Mouse (Mus musculus) midbrain, embryonic 16.5 days (tissue): ENCODE data around the gene Abt1. TPM values are rescaled to one million over a fixed set of nuclear protein-coding genes. Genes with fewer than 3 reads are reported as not detected.

Experiments
- ATAC-seq: fragments of 200-750 bp; cut with Nextera tagmentation; 2 replicates; pipeline ENCODE4 v1.8.0; 2017; ENCODE audit warnings: moderate TSS enrichment
- H3K27ac ChIP-seq: fragments of 300-500 bp; sonication (generic); 2 replicates; pipeline ENCODE4 v1.5.1; 2014; ENCODE audit warnings: mild to moderate bottlenecking, low read length, mixed read lengths
- H3K27me3 ChIP-seq: fragments of 300-500 bp; sonication (generic); 2 replicates; pipeline ENCODE4 v1.6.1; 2014; ENCODE audit warnings: low read depth, low read length, mixed read lengths; ENCODE audit not compliant: control insufficient read depth, insufficient read depth
- H3K36me3 ChIP-seq: fragments of 300-500 bp; sonication (generic); 2 replicates; pipeline ENCODE4 v1.6.1; 2014; ENCODE audit warnings: mild to moderate bottlenecking, low read length, moderate library complexity, mixed read lengths; ENCODE audit not compliant: control insufficient read depth, insufficient read depth
- H3K4me1 ChIP-seq: fragments of 300-500 bp; sonication (generic); 2 replicates; pipeline ENCODE4 v1.6.1; 2014; ENCODE audit warnings: mild to moderate bottlenecking, low read length, mixed read lengths; ENCODE audit not compliant: control insufficient read depth, insufficient read depth
- H3K4me2 ChIP-seq: fragments of 300-500 bp; sonication (generic); 2 replicates; pipeline ENCODE4 v1.6.1; 2014; ENCODE audit warnings: mild to moderate bottlenecking, low read length, mixed read lengths
- H3K4me3 ChIP-seq: fragments of 300-500 bp; sonication (generic); 2 replicates; pipeline ENCODE4 v1.5.1; 2014; ENCODE audit warnings: low read depth, mild to moderate bottlenecking, low read length, moderate library complexity, mixed read lengths
- H3K9ac ChIP-seq: fragments of 300-500 bp; sonication (generic); 2 replicates; pipeline ENCODE4 v1.6.1; 2014; ENCODE audit warnings: low read depth, low read length, mixed read lengths
- H3K9me3 ChIP-seq: fragments of 300-500 bp; sonication (generic); replicated peaks from 2 replicates; pipeline ENCODE4 v1.6.1; 2014; ENCODE audit warnings: mild to moderate bottlenecking, low read length, mixed read lengths; ENCODE audit not compliant: control insufficient read depth, poor library complexity, severe bottlenecking
- WGBS: fragments of 180-500 bp; shearing (Covaris S2); extraction: QIAGEN DNeasy Blood & Tissue Kit; methylation state at CpG from one replicate; pipeline ENCODE4 v1.1.7; 2014; 5-methylcytosine and 5-hydroxymethylcytosine counted together
- polyA plus RNA-seq: library from polyadenylated mRNA; unstranded; fragments of >200 nt; fragmentation: Nextera tagmentation; extraction: Ambion mirVana; gene quantifications from 2 replicates; pipeline ENCODE4 v1.2.1, GENCODE M21; 2015

Abt1 gene
- polyA plus RNA-seq, 1 experiment from 2014 or later: 9.1 TPM

GRCm38 (mm10) chr13:23368583-23369420 is 54.9 kb downstream of the Abt1 start, which contains the start of gene Zfp322a:
TSS of gene Zfp322a (minus strand) at chr13:23369208.
- peaks cover 29% of the 10 kb centered on the region for H3K4me1 ChIP-seq
- peak within 1 kb of the TSS; percentile 93 for H3K4me2 ChIP-seq
- peak within 1 kb of the TSS; percentile 89 for H3K9ac ChIP-seq
- no peaks in the 10 kb centered on the region for H3K27me3 ChIP-seq
- no peaks in the 10 kb centered on the region for H3K9me3 ChIP-seq
- peak within 1 kb of the TSS; percentile 95 for H3K27ac ChIP-seq
- under 1% methylated on average over 55 of the region's 55 CpGs for WGBS
- ATAC-seq: peak; percentile 100
- H3K4me3 ChIP-seq: peak within 1 kb of the TSS; percentile 77
- 0 out of 2 replicates have a peak, but pooled peaks cover 3% of the 10 kb centered on the region for H3K36me3 ChIP-seq

Other genes starting within 250 kb of the Abt1 start
- gene Vmn1r220, start 235.9 kb downstream of the Abt1 start, polyA plus RNA-seq: not detected in 2 replicates
- gene Vmn1r221, start 209.7 kb downstream of the Abt1 start, polyA plus RNA-seq: not detected in 2 replicates
- gene Vmn1r222, start 187.9 kb downstream of the Abt1 start, polyA plus RNA-seq: not detected in 2 replicates
- gene Vmn1r223, start 176.7 kb downstream of the Abt1 start, polyA plus RNA-seq: not detected in 2 replicates
- gene Zfp322a, start 54.7 kb downstream of the Abt1 start, polyA plus RNA-seq: 55.5 and 57.4 TPM in 2 replicates
- 0.10 and 0.31 TPM in 2 replicates for gene Btn1a1, start 42.0 kb upstream of the Abt1 start, polyA plus RNA-seq
- gene Btn2a2, start 65.0 kb upstream of the Abt1 start, polyA plus RNA-seq: 0.15 TPM in 1 of 2 replicates, not detected in the other
- 1.5 and 3.0 TPM in 2 replicates for gene Hist1h4h, start 107.2 kb upstream of the Abt1 start, polyA plus RNA-seq
- not detected in 2 replicates for gene Hist1h2af, start 110.0 kb upstream of the Abt1 start, polyA plus RNA-seq
- gene Hist1h3g, start 111.6 kb upstream of the Abt1 start, polyA plus RNA-seq: not detected in 2 replicates
- 0.27 TPM in 1 of 2 replicates, not detected in the other for gene Hist1h2bh, start 119.5 kb upstream of the Abt1 start, polyA plus RNA-seq
- not detected in 2 replicates for gene Hist1h3f, start 120.2 kb upstream of the Abt1 start, polyA plus RNA-seq
- not detected in 2 replicates for gene Hist1h4f, start 127.8 kb upstream of the Abt1 start, polyA plus RNA-seq
- gene Hist1h1d, start 129.4 kb upstream of the Abt1 start, polyA plus RNA-seq: 0.07 TPM in 1 of 2 replicates, not detected in the other
- gene Hist1h3e, start 138.5 kb upstream of the Abt1 start, polyA plus RNA-seq: 1.0 and 1.4 TPM in 2 replicates
- gene Hist1h2ae, start 147.4 kb upstream of the Abt1 start, polyA plus RNA-seq: 7.7 and 11.6 TPM in 2 replicates
- 0.36 and 0.86 TPM in 2 replicates for gene Hist1h2bg, start 147.5 kb upstream of the Abt1 start, polyA plus RNA-seq
- gene Hist1h2bf, start 150.3 kb upstream of the Abt1 start, polyA plus RNA-seq: not detected in 2 replicates
- not detected in 2 replicates for gene Hist1h2ad, start 150.5 kb upstream of the Abt1 start, polyA plus RNA-seq
- gene Hist1h3d, start 151.9 kb upstream of the Abt1 start, polyA plus RNA-seq: 0.53 and 0.60 TPM in 2 replicates
- gene Hist1h4d, start 157.7 kb upstream of the Abt1 start, polyA plus RNA-seq: 21.8 and 27.6 TPM in 2 replicates
- 1.0 and 1.4 TPM in 2 replicates for gene Hist1h2be, start 197.3 kb upstream of the Abt1 start, polyA plus RNA-seq
- 3.3 and 4.4 TPM in 2 replicates for gene Hist1h1e, start 198.7 kb upstream of the Abt1 start, polyA plus RNA-seq